Mouse (Mus musculus): ENCODE data around the gene Cfap161. TPM values are rescaled to one million over a fixed set of nuclear protein-coding genes. Genes with fewer than 3 reads are reported as not detected.

Gene Cfap161
- polyA plus RNA-seq (2012; rRNA removed): not detected in 2 replicates

DNA sequence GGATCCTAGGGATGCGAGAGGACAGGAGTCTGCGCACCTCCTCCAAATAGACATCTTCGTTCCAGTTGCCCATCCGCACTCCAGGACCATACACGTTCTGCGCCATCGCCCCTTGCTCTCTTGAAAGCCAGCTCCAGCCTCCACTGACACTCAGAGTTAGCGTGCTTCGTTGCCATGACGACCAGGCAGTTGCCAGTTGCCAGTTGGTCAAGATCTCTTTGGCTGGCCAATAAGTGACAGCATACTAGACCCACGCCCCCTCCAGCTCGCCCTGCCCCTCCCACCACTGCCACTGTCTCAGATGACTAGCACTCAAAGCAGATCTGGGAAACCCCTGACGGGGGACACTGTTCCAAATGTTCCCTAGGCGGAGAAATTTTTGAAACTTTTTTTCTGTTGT, at the start of gene Cfap161:
Gene Cfap161 (minus strand): TSS at position 176 of the 400 bp plus-strand sequence.

DNA sequence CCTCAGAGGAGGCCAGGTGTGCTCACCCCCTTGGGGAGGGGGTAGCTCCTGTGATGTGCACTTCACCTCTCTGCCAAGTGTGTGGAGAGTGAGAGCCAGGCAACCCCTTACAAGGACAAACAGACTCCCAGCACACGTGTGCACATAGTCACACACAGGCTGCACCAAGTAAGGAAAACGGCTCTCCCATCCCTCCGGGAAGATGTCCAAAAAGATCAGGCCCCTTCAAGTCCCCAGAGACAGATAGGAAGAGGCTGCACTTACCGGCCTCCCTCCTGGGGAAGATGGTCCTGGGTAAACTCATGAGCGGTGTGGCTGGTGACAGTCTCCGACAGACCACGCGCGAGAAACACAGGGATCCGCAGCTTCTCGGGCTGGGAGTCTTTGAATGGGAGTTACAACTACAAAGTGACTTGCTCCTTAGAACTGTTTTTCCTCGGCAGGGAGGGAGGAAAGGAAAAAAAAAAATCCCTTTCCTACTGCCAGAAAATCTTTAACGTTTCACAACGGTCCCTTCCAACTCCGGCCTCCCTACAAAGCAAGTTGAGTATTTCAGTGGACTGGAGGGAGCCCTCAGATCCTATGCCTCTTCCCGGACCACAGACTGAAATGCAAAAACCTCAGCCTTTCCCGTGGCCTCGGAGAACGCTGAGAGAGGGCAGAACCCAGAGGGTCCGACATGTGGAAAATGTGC, 49.1 kb downstream of the Cfap161 start, which contains the start of gene Il16:
Gene Il16 (minus strand): TSS at position 314 of the 694 bp plus-strand sequence.

Other genes starting within 250 kb of the Cfap161 start
- gene Tmc3, start 210.0 kb downstream of the Cfap161 start, polyA plus RNA-seq (2012; rRNA removed): 0.16 and 0.28 TPM in 2 replicates
- gene Stard5, start 162.9 kb downstream of the Cfap161 start, polyA plus RNA-seq (2012; rRNA removed): 5.7 and 6.3 TPM in 2 replicates
- gene Il16, start 49.2 kb downstream of the Cfap161 start, polyA plus RNA-seq (2012; rRNA removed): 1.7 and 2.5 TPM in 2 replicates
- gene Tlnrd1, start 89.4 kb upstream of the Cfap161 start, polyA plus RNA-seq (2012; rRNA removed): 13.3 and 15.1 TPM in 2 replicates
- 13.1 TPM in 2 replicates for gene Mesd, start 89.6 kb upstream of the Cfap161 start, polyA plus RNA-seq (2012; rRNA removed)

All from liver, embryonic 14 days (tissue).